Mouse (Mus musculus) hindbrain, embryonic 11.5 days (tissue): ENCODE results near the gene Homer3. TPM values are rescaled to one million over a fixed set of nuclear protein-coding genes. Genes with fewer than 3 reads are reported as not detected.
A peak's percentile ranks its signal among the peaks of the same experiment; 100 is the strongest.

Source experiments
- ATAC-seq: fragments of 200-750 bp; cut with Nextera tagmentation; 2 replicates; pipeline ENCODE4 v1.8.0; 2017; ENCODE audit warnings: mild to moderate bottlenecking, moderate TSS enrichment, moderate library complexity; ENCODE audit not compliant: low FRiP score
- DNase-seq: peaks from one replicate; pipeline ENCODE4 v3.0.0-alpha.2; 2015; ENCODE audit warnings: low spot score
- H3K27ac ChIP-seq: fragments of 300-500 bp; sonication (generic); 2 replicates; pipeline ENCODE4 v1.5.1; 2014; ENCODE audit warnings: mild to moderate bottlenecking, low read depth, low read length
- H3K27me3 ChIP-seq: fragments of 300-500 bp; sonication (generic); 2 replicates; pipeline ENCODE4 v1.6.1; 2014; ENCODE audit warnings: mild to moderate bottlenecking, low read length, moderate library complexity, mixed read lengths; ENCODE audit not compliant: control insufficient read depth, insufficient read depth
- H3K36me3 ChIP-seq: fragments of 300-500 bp; sonication (generic); 2 replicates; pipeline ENCODE4 v1.6.1; 2014; ENCODE audit warnings: mild to moderate bottlenecking, low read length, moderate library complexity, mixed read lengths; ENCODE audit not compliant: control insufficient read depth, insufficient read depth
- H3K4me1 ChIP-seq: fragments of 300-500 bp; sonication (generic); replicated peaks from 2 replicates; pipeline ENCODE4 v1.6.1; 2014; ENCODE audit warnings: low read length, mixed read lengths; ENCODE audit not compliant: control insufficient read depth, insufficient read depth
- H3K4me2 ChIP-seq: fragments of 300-500 bp; sonication (generic); replicated peaks from 2 replicates; pipeline ENCODE4 v1.6.1; 2014; ENCODE audit warnings: mild to moderate bottlenecking, low read depth, low read length
- H3K4me3 ChIP-seq: fragments of 300-500 bp; sonication (generic); 2 replicates; pipeline ENCODE4 v1.5.1; 2014; ENCODE audit warnings: low read depth, low read length
- H3K9ac ChIP-seq: fragments of 300-500 bp; sonication (generic); 2 replicates; pipeline ENCODE4 v1.6.1; 2014; ENCODE audit warnings: low read depth, low read length
- H3K9me3 ChIP-seq: fragments of 300-500 bp; sonication (generic); 2 replicates; pipeline ENCODE4 v1.6.1; 2016; ENCODE audit warnings: low read length; ENCODE audit not compliant: control insufficient read depth
- WGBS: fragments of 180-500 bp; shearing (Covaris S2); extraction: QIAGEN DNeasy Blood & Tissue Kit; methylation state at CpG from one replicate; pipeline ENCODE4 v1.1.7; 2014; 5-methylcytosine and 5-hydroxymethylcytosine counted together
- polyA plus RNA-seq: library from polyadenylated mRNA; unstranded; fragments of >200 nt; fragmentation: Nextera tagmentation; extraction: Ambion mirVana; gene quantifications from 2 replicates; pipeline ENCODE4 v1.2.1, GENCODE M21; 2014

Homer3 gene
- polyA plus RNA-seq, 1 experiment from 2014 or later, result 50.4 TPM

DNA sequence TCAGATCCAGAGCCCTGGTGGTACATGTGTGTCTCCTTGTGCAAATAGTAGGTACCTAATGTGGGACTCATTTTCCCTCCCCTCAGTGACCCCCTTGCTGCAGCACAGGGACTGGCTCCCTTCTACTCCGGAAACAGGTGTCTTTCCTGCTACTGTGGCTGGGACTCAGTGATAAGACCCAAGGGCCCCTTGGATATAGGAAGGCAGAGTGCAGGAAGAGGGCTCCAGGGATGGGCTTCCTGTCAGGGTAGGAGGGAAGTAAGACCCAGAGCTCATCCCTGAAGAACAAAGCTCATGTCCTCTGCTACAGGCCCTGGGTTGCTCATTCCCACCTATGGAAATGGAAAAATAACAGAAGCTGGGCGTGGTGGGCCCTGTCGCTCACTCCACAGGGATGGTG lies 6.2 kb upstream of the Homer3 start:
- 89% methylated on average over 3 of the region's 3 CpGs for WGBS
- Histone ChIP-seq H3K4me3 (no peak overlapping the region), H3K4me2 (no peak overlapping the region), H3K36me3 (no peaks in the 10 kb centered on the region), H3K27ac (no peak overlapping the region), H3K9ac (no peak overlapping the region), H3K9me3 (no peaks in the 10 kb centered on the region), H3K4me1 (no peaks in the 10 kb centered on the region), H3K27me3 (no peaks in the 10 kb centered on the region)
- DNase-seq (no peak), ATAC-seq (no peak)

DNA sequence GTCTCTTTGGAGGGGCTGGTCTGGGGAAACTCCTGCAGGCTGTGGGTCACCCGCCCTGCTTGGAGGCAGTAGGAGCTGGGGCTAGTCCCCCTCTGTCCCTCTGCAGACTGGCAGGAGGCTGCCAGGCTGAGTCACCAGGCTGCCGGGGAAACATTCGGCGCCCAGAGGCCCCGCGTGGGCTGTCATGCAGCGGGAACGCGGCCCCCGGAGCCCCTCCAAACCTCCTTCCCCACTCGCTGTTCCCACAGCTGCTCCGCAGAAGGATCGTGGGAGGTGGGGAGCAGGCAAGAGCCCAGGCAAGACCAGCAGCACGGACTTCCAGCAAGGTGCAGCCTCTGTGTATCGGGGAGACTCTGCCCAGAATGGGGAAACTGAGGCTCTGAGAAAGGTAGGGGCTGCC lies 4.5 kb upstream of the Homer3 start:
- ATAC-seq (no peak), DNase-seq (no peak)
- Histone ChIP-seq H3K27me3 (no peaks in the 10 kb centered on the region), H3K36me3 (no peaks in the 10 kb centered on the region), H3K27ac (no peak overlapping the region), H3K4me1 (no peaks in the 10 kb centered on the region), H3K4me3 (no peak overlapping the region), H3K9ac (no peak overlapping the region), H3K9me3 (no peaks in the 10 kb centered on the region), H3K4me2 (no peak overlapping the region)
- 65% methylated on average over 14 of the region's 15 CpGs for whole genome bisulfite sequencing

DNA sequence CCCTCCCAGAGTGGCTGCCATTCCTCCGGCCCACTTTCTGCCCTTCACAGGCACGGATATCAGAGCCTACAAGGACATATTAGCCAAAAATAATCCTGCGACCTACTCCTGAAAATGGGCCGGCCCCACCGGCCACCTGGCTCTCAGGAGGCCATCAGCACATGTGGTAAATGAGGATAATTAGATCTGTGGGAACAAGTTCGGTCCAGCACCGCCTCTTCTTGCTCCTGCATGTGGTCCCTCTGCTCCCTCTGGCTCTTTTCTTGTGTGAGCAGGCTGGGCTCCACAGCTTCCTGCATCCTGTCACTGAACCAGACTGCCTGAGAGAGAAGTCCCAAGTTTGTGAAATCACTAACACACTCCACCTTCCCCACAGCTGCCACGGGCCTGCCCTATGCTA lies 3.4 kb upstream of the Homer3 start:
- Histone ChIP-seq H3K9ac (no peak overlapping the region), H3K27ac (no peak overlapping the region), H3K27me3 (no peaks in the 10 kb centered on the region), H3K4me1 (0 out of 2 replicates have a peak, but pooled peaks cover under 1% of the 10 kb centered on the region), H3K4me2 (no peak overlapping the region), H3K9me3 (no peaks in the 10 kb centered on the region), H3K36me3 (no peaks in the 10 kb centered on the region), H3K4me3 (no peak overlapping the region)
- ATAC-seq (no peak), DNase-seq (no peak)
- WGBS, result 70% methylated on average over 8 of the region's 8 CpGs

DNA sequence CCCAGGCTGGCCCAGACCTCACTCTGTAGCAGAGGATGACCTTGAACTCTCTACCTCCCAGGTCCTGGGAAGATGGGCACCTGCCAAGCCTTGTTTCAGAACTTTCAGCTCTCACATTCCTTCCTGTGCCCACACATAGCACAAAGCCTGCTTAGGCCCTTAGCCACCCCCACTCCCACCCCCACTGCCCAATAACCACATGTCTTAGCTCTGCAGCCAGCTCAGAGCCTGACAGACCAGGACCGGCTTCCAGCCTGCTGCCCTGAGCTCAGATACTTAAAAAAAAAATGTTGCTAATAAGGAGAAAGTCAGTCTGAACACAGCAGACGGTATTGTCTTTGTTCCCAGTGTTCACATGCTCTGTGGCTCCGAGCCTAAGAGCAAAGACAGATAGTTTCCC lies 1.6 kb upstream of the Homer3 start:
- Histone ChIP-seq H3K4me1 (peaks cover 5% of the 10 kb centered on the region; the same call in 1 of the 2 replicates), H3K9ac (no peak overlapping the region), H3K9me3 (no peaks in the 10 kb centered on the region), H3K27ac (no peak overlapping the region), H3K4me3 (no peak overlapping the region), H3K27me3 (no peaks in the 10 kb centered on the region), H3K36me3 (peaks cover 3% of the 10 kb centered on the region), H3K4me2 (no peak overlapping the region)
- ATAC-seq (no peak), DNase-seq (no peak)
- WGBS, result 51% methylated on average over 3 of the region's 3 CpGs

DNA sequence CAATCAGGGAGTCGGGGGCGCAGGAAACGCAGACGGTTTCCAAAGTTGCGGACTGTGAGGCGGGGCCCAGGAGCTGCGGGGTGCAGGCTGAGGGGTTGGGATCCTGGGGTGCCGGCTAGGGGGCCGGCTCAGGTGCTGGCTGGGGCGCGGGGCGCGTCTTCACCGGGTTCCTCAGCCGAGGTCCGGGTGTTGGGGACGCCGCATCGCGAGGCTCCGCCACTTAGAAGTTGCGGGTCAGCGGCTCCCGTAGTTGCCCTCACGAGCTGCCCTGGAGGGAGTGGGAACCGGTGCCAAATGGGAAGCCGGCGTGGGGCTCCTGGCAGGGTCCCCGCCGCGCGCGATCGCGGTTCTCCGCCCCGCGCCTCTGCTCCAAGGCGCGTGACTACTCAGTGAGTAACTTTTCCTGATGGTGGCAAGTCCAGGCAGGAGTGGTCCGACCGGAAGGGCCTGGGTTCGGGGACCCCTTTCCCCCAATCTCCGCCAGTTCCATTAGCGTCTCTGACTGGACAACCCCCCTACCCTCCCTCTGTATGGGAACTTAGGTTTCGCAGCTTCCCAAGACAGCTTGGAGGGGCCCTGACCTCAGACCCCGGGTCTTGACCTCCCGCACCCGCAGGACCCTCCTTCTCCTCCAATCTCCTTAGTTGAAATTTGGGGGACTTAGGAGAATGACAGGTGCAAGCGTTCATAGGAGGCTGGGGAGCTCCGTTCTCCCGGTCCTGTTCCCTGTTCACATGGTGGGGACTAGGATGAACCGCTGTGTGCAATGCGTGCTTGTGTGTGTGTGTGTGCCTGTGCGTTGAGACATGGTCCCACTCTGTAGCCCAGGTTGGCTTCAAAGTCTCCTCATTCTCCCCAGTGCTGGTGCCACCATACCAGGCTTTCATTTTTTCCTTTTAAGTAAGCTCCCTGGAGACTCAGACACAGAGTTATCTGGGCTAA lies 780 bp downstream of the Homer3 start:
- Histone ChIP-seq H3K36me3 (peaks cover 15% of the 10 kb centered on the region), H3K27me3 (no peaks in the 10 kb centered on the region), H3K9ac (peak overlapping the region; percentile 98), H3K4me3 (peak overlapping the region; percentile 91), H3K27ac (peak overlapping the region; percentile 68; the same call in 1 of the 2 replicates), H3K4me2 (peak overlapping the region; percentile 83), H3K9me3 (no peaks in the 10 kb centered on the region), H3K4me1 (peaks cover 5% of the 10 kb centered on the region; the same call in 1 of the 2 replicates)
- ATAC-seq (peak; percentile 74), DNase-seq (peak; percentile 54)
- under 1% methylated on average over 52 of the region's 55 CpGs for WGBS

DNA sequence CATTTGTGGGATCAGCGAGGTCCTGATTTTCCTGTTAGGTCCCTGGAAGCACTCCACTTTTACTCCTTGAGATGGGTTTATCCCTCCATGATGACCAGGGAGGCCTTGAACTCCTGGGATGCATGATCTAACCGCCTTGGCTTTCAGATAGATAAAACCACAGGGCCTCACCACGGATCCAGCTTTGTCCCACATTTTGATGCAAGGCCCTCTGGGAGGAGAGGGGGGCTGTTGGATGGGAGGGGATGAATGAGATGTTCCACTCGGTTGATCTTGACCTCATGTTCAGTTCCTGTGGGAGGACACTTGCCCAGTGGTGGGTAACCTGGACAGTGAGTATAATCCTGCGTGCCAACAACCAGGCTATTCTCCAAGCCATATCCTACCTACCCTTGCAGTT lies 1.8 kb downstream of the Homer3 start:
- H3K4me2 ChIP-seq, result peak overlapping the region; percentile 83; the same call in 1 of the 2 replicates
- H3K27me3 ChIP-seq, result no peaks in the 10 kb centered on the region
- H3K36me3 ChIP-seq, result peaks cover 15% of the 10 kb centered on the region
- no peak overlapping the region for H3K9ac ChIP-seq
- WGBS, result 78% methylated on average over 5 of the region's 5 CpGs
- H3K4me3 ChIP-seq, result peak overlapping the region; percentile 12; the same call in 1 of the 2 replicates
- DNase-seq (no peak), ATAC-seq (no peak)
- no peak overlapping the region for H3K27ac ChIP-seq
- no peaks in the 10 kb centered on the region for H3K9me3 ChIP-seq
- peaks cover 5% of the 10 kb centered on the region; the same call in 1 of the 2 replicates for H3K4me1 ChIP-seq

DNA sequence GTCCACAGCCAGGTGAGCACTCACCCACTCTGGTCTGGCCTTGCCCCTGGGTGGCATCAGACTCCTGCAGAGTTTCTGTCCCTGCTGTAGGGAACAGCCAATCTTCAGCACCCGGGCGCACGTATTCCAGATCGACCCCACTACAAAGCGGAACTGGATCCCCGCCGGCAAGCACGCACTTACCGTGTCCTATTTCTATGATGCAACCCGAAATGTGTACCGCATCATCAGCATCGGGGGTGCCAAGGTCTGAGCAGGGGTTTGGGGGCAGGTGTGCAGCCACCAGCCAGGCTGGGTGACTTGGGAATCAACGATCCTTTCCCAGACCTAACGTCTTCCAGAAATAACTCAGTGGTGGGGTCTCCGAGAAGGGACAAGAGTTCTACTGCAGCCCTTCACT lies 2.7 kb downstream of the Homer3 start:
- no peak for DNase-seq
- WGBS, result 97% methylated on average over 15 of the region's 15 CpGs

DNA sequence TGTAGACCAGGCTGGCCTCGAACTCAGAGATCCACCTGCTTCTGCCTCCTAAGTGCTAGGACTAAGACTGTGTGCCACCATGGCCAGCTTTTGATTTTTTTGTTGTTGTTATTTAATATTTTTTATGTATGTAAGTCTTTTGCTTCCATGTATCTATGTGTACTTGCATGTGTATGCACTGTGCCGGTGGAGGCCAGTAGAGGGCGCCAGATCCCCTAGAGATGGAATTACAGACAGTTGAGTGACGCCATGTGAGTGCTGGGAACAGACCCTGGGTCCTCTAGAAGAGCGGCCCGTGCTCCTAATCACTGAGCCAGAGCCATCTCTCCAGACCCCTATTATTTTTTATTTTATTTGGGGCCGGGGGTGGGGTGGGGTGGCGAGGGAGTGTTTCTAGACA lies 4.1 kb downstream of the Homer3 start:
- Histone ChIP-seq H3K9me3 (no peaks in the 10 kb centered on the region), H3K9ac (no peak overlapping the region), H3K4me1 (peaks cover 5% of the 10 kb centered on the region; the same call in 1 of the 2 replicates), H3K4me3 (no peak overlapping the region), H3K27me3 (no peaks in the 10 kb centered on the region), H3K27ac (no peak overlapping the region), H3K4me2 (no peak overlapping the region), H3K36me3 (peaks cover 15% of the 10 kb centered on the region)
- ATAC-seq (no peak), DNase-seq (no peak)
- WGBS, result 87% methylated on average over 8 of the region's 8 CpGs

More for the DNA sequence above, 2.7 kb downstream of the Homer3 start:
- Histone ChIP-seq H3K9ac (no peak overlapping the region), H3K4me3 (no peak overlapping the region), H3K36me3 (peaks cover 15% of the 10 kb centered on the region), H3K4me1 (peaks cover 5% of the 10 kb centered on the region; the same call in 1 of the 2 replicates), H3K9me3 (no peaks in the 10 kb centered on the region), H3K4me2 (no peak overlapping the region), H3K27me3 (no peaks in the 10 kb centered on the region), H3K27ac (no peak overlapping the region)
- ATAC-seq, result no peak

DNA sequence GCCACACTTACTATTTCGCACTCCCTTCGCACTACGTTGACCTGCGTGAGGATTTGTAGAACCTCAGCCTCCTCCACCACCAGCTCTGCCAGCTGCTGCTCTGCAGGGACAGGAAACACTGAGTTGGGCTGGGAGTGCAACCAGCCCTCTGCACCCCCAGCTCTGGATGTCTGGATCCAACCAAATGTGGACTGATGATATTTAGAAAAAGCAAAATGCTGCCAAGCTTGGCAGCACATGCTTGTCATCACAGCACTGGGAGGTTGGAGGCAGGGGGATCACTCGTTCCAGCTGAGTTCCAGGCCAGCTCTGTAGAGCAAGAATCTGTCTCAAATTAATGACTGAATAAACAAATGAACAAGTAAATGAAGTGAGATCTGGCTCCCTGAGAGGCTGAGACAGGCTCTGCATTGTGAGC lies 11.4 kb downstream of the Homer3 start:
- Histone ChIP-seq H3K9me3 (no peaks in the 10 kb centered on the region), H3K4me3 (no peak overlapping the region), H3K36me3 (peaks cover 15% of the 10 kb centered on the region), H3K4me2 (no peak overlapping the region), H3K9ac (no peak overlapping the region), H3K27me3 (no peaks in the 10 kb centered on the region), H3K27ac (no peak overlapping the region), H3K4me1 (no peaks in the 10 kb centered on the region)
- 81% methylated on average over 5 of the region's 5 CpGs for WGBS
- no peak for ATAC-seq
- DNase-seq, result no peak
